Mouse (Mus musculus) heart, embryonic 14.5 days (tissue): ENCODE measurements around the gene Mtor. TPM values are rescaled to one million over a fixed set of nuclear protein-coding genes. Genes with fewer than 3 reads are reported as not detected.

ENCODE experiments used
- ATAC-seq: fragments of 200-750 bp; cut with Nextera tagmentation; 2 replicates; pipeline ENCODE4 v1.8.0; 2017; ENCODE audit warnings: low read depth, moderate TSS enrichment; ENCODE audit not compliant: insufficient number of reproducible peaks, insufficient read depth, low FRiP score
- H3K27ac ChIP-seq, 2 experiments: fragments of 200-500 bp in 1 of 2; fragments of 300-500 bp in 1 of 2; sonication (generic) in 1 of 2; replicated peaks in 1 of 2; 2 replicates each; pipeline ENCODE4 v1.5.1; 2012 to 2014; ENCODE audit warnings: low read depth in 2 of 2, low read length in 2 of 2, control low read depth in 1 of 2, mild to moderate bottlenecking in 1 of 2, mixed read lengths in 1 of 2; ENCODE audit not compliant: control insufficient read depth in 1 of 2, insufficient read depth in 1 of 2
- H3K27me3 ChIP-seq: fragments of 300-500 bp; sonication (generic); 2 replicates; pipeline ENCODE4 v1.6.1; 2014; ENCODE audit warnings: mild to moderate bottlenecking, low read length, control low read depth; ENCODE audit not compliant: control insufficient read depth, insufficient read depth
- H3K36me3 ChIP-seq: fragments of 300-500 bp; sonication (generic); 2 replicates; pipeline ENCODE4 v1.6.1; 2014; ENCODE audit warnings: mild to moderate bottlenecking, control low read depth, low read length, mixed read lengths; ENCODE audit not compliant: control insufficient read depth, insufficient read depth
- H3K4me1 ChIP-seq, 2 experiments: fragments of 200-500 bp in 1 of 2; fragments of 300-500 bp in 1 of 2; sonication (generic) in 1 of 2; 2 replicates each; pipeline ENCODE4 v1.6.1; 2012 to 2014; ENCODE audit warnings: low read length in 2 of 2, control low read depth in 1 of 2, mixed read lengths in 1 of 2; ENCODE audit not compliant: control insufficient read depth in 2 of 2, insufficient read depth in 2 of 2
- H3K4me2 ChIP-seq: fragments of 300-500 bp; sonication (generic); 2 replicates; pipeline ENCODE4 v1.6.1; 2014; ENCODE audit warnings: mild to moderate bottlenecking, low read length
- H3K4me3 ChIP-seq, 2 experiments: fragments of 200-500 bp in 1 of 2; fragments of 300-500 bp in 1 of 2; sonication (generic) in 1 of 2; 2 replicates each; pipeline ENCODE4 v1.5.1; 2012 to 2014; ENCODE audit warnings: low read length in 2 of 2, mild to moderate bottlenecking in 2 of 2, control low read depth in 1 of 2, low read depth in 1 of 2, moderate library complexity in 1 of 2; ENCODE audit not compliant: control insufficient read depth in 1 of 2, insufficient read depth in 1 of 2
- H3K9ac ChIP-seq: fragments of 300-500 bp; sonication (generic); 2 replicates; pipeline ENCODE4 v1.6.1; 2014; ENCODE audit warnings: mild to moderate bottlenecking, low read length
- H3K9me3 ChIP-seq: fragments of 300-500 bp; sonication (generic); 2 replicates; pipeline ENCODE4 v1.6.1; 2016; ENCODE audit warnings: low read length, control low read depth; ENCODE audit not compliant: control insufficient read depth
- WGBS: fragments of 180-500 bp; shearing (Covaris S2); extraction: QIAGEN DNeasy Blood & Tissue Kit; methylation state at CpG from one replicate; pipeline ENCODE4 v1.1.7; 2014; 5-methylcytosine and 5-hydroxymethylcytosine counted together
- polyA plus RNA-seq: library from polyadenylated mRNA; unstranded; fragments of >200 nt; fragmentation: Nextera tagmentation; extraction: Ambion mirVana; gene quantifications from 2 replicates; pipeline ENCODE4 v1.2.1, GENCODE M21; 2014

Gene Mtor
- polyA plus RNA-seq, 1 experiment from 2014 or later, result 18.4 TPM

- H3K9ac ChIP-seq, result no peak overlapping the region
Observed at GRCm38 (mm10) chr4:148432488-148432887, 15.9 kb upstream of the Mtor start.

GRCm38 (mm10) chr4:148433336-148433735, 15.1 kb upstream of the Mtor start:
- Histone ChIP-seq H3K9ac (no peak overlapping the region), H3K27me3 (no peaks in the 10 kb centered on the region), H3K27ac (no peak overlapping the region), H3K4me3 (no peak overlapping the region), H3K4me1 (peaks cover 0 to 2% of the 10 kb centered on the region in 2 experiments; a peak in 1 of 4 replicates), H3K4me2 (no peak overlapping the region), H3K9me3 (no peaks in the 10 kb centered on the region), H3K36me3 (peaks cover 22% of the 10 kb centered on the region)
- 50% methylated on average over 18 of the region's 18 CpGs for WGBS
- no peak for ATAC-seq

More at GRCm38 (mm10) chr4:148432488-148432887, 15.9 kb upstream of the Mtor start:
- WGBS, result 81% methylated on average over 4 of the region's 4 CpGs
- peaks cover 18% of the 10 kb centered on the region for H3K36me3 ChIP-seq
- no peak for ATAC-seq
- H3K4me3 ChIP-seq, result no peak overlapping the region
- H3K9me3 ChIP-seq, result no peaks in the 10 kb centered on the region
- peaks cover 0 to 2% of the 10 kb centered on the region in 2 experiments; a peak in 1 of 4 replicates for H3K4me1 ChIP-seq
- H3K4me2 ChIP-seq, result no peak overlapping the region
- H3K27ac ChIP-seq, result no peak overlapping the region
- no peaks in the 10 kb centered on the region for H3K27me3 ChIP-seq

DNA sequence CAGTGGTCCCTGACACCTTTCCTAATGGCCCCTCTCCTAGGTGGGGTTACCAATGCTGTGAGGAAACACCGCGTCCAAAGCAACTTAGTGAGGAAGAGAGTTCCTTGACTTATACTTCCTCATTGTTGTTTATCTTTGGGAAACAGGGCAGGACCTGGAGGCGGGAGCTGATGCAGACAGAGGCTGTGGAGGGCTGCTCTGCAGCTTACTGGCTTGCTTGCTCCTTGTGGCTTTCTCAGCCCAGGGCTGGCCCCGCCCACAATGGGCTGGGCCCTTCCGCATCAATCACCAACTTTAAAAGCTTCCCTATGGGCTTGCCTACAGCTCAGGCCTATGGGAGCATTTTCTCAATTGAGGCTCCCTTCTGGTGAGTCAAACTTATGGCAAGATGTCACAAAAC, 14.6 kb upstream of the Mtor start:
- Histone ChIP-seq H3K27ac (no peak overlapping the region), H3K36me3 (peaks cover 26% of the 10 kb centered on the region), H3K9me3 (no peaks in the 10 kb centered on the region), H3K4me1 (peaks cover 0 to 2% of the 10 kb centered on the region in 2 experiments; a peak in 1 of 4 replicates), H3K4me3 (no peak overlapping the region), H3K4me2 (no peak overlapping the region), H3K9ac (no peak overlapping the region), H3K27me3 (no peaks in the 10 kb centered on the region)
- 80% methylated on average over 5 of the region's 5 CpGs for WGBS
- ATAC-seq, result no peak

DNA sequence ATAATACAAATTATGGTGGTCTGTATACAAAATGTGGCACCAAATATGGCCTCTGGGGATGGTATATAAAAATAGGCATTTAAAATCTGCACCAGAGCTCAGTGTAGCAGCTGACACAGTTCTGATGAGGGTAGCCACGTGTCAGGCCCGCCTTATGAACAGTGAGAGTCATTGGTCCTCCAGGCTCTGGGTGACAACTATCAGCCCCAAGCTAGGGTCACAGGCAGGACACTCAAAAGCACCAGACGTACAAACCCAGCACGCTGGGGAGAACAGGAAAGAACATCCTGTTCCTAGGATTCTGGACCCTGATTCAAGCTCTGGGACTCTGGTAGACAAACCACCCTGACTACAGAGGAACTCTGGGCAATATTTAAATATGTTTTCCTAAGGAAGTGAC, 13.9 kb upstream of the Mtor start:
- H3K36me3 ChIP-seq, result peaks cover 26% of the 10 kb centered on the region
- no peak for ATAC-seq
- no peaks in the 10 kb centered on the region for H3K27me3 ChIP-seq
- H3K27ac ChIP-seq, result no peak overlapping the region
- no peak overlapping the region for H3K4me3 ChIP-seq
- H3K9ac ChIP-seq, result no peak overlapping the region
- H3K4me1 ChIP-seq, result peaks cover 0 to 2% of the 10 kb centered on the region in 2 experiments; a peak in 1 of 4 replicates
- H3K4me2 ChIP-seq, result no peak overlapping the region
- 74% methylated on average over 4 of the region's 4 CpGs for WGBS
- no peaks in the 10 kb centered on the region for H3K9me3 ChIP-seq

DNA sequence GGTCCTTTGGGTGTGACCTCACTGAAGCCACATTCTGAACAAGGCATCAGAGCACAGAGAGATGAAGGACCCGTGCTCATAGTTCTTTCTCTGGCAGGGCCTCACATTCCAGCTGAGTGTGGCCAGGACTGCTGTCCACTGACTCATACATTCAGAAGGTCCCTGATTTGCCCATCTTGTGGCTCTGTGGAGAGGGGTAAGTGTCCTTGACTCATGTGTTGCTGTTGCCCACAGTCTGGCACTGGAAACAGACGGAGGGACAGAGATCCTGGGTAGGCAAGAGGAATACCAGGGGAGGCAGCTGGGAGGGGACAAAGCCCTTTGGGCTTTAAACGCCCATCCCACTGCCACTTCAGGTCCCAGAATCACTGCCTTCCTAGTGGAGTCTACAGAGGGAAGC, 13.3 kb upstream of the Mtor start:
- Histone ChIP-seq H3K36me3 (peaks cover 29% of the 10 kb centered on the region), H3K4me3 (no peak overlapping the region), H3K27me3 (no peaks in the 10 kb centered on the region), H3K4me1 (peaks cover 0 to 2% of the 10 kb centered on the region in 2 experiments; a peak in 1 of 4 replicates), H3K9me3 (no peaks in the 10 kb centered on the region), H3K27ac (no peak overlapping the region), H3K4me2 (no peak overlapping the region), H3K9ac (no peak overlapping the region)
- WGBS, result 62% methylated on average over 3 of the region's 3 CpGs
- no peak for ATAC-seq

GRCm38 (mm10) chr4:148435657-148436330, 12.6 kb upstream of the Mtor start:
- Histone ChIP-seq H3K36me3 (peaks cover 35% of the 10 kb centered on the region), H3K4me1 (peaks cover 0 to 2% of the 10 kb centered on the region in 2 experiments; a peak in 1 of 4 replicates), H3K9ac (no peak overlapping the region), H3K27ac (no peak overlapping the region), H3K27me3 (no peaks in the 10 kb centered on the region), H3K4me2 (no peak overlapping the region), H3K9me3 (no peaks in the 10 kb centered on the region), H3K4me3 (no peak overlapping the region)
- WGBS, result 67% methylated on average over 6 of the region's 6 CpGs
- no peak for ATAC-seq

DNA sequence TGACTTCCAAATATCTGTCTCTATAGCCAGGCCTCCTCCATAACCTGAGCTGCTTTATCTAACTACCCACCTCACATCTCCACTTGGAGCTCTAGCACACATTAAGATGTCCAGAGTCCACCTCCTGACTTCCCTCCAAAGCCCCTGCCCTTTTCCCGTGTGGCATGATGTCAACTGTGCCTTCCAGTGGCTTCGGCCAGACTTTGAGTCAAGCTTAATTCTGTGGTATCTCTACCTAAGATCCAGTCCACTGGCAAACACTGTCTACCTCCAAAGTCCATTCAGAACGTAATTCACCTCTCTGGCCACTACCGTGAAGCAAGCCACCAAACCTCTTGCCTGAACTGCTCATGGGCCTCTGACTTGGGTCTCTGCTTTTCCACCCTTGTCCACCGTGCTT, 6.5 kb upstream of the Mtor start:
- 82% methylated on average over 5 of the region's 5 CpGs for WGBS
- H3K9ac ChIP-seq, result no peak overlapping the region

DNA sequence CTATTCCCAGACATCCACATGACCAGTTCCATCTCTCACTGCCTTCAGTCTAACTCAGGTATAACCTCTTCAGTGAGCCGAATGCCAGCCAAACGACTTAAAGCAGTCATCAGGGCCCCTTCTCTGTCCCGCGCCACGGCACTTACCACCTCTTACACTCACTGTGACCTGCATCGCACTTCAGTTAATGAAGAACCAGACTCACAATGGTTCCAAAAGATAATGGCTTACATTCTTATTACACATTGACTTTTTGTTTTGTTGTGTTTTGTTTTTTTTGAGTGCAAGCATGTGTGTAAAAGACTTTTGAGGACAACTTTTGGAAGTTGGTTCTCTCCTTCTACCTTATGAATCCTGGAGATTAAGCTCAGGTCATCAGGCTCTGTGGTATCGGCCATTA, 5.8 kb upstream of the Mtor start:
- H3K27me3 ChIP-seq, result no peaks in the 10 kb centered on the region
- ATAC-seq, result no peak
- H3K36me3 ChIP-seq, result peaks cover 17% of the 10 kb centered on the region
- H3K27ac ChIP-seq, result no peak overlapping the region
- no peaks in the 10 kb centered on the region for H3K9me3 ChIP-seq
- no peak overlapping the region; the same call in 1 of the 2 replicates for H3K4me2 ChIP-seq
- H3K9ac ChIP-seq, result no peak overlapping the region
- no peak overlapping the region for H3K4me3 ChIP-seq
- WGBS, result 91% methylated on average over 7 of the region's 7 CpGs
- H3K4me1 ChIP-seq, result peaks cover 11 to 19% of the 10 kb centered on the region in 2 experiments

More for the DNA sequence above, 6.5 kb upstream of the Mtor start:
- Histone ChIP-seq H3K4me2 (no peak overlapping the region), H3K4me3 (no peak overlapping the region), H3K27ac (no peak overlapping the region), H3K4me1 (peaks cover 10 to 18% of the 10 kb centered on the region in 2 experiments), H3K9me3 (no peaks in the 10 kb centered on the region), H3K36me3 (peaks cover 17% of the 10 kb centered on the region), H3K27me3 (no peaks in the 10 kb centered on the region)
- no peak for ATAC-seq
